Mouse (Mus musculus): ENCODE results near the gene Psmd13. TPM values are rescaled to one million over a fixed set of nuclear protein-coding genes. Genes with fewer than 3 reads are reported as not detected.

Psmd13 gene
- total RNA-seq, 4 experiments from 2014 or later, result 85.3 to 96.3 (median 89.9) TPM

GRCm38 (mm10) chr7:140903212-140903611 is 21.4 kb downstream of the Psmd13 start:
- DNase-seq (ENCODE audit: low spot score in 2 of 2), result peak; percentile 70 to 75

- no peak for DNase-seq (ENCODE audit: low spot score in 2 of 2)
Observed at GRCm38 (mm10) chr7:140905642-140906081, 23.9 kb downstream of the Psmd13 start.

- no peak for DNase-seq (ENCODE audit: low spot score in 2 of 2)
Observed at GRCm38 (mm10) chr7:140907131-140907530, 25.4 kb downstream of the Psmd13 start.

GRCm38 (mm10) chr7:140907697-140908096 is 25.9 kb downstream of the Psmd13 start:
- DNase-seq (ENCODE audit: low spot score in 2 of 2), result no peak

- no peak for DNase-seq (ENCODE audit: low spot score in 2 of 2)
Observed at GRCm38 (mm10) chr7:140908181-140908580, 26.4 kb downstream of the Psmd13 start.

GRCm38 (mm10) chr7:140908634-140909107 is 26.9 kb downstream of the Psmd13 start:
- peak in 1 of 2 experiments; percentile 44 for DNase-seq (ENCODE audit: low spot score in 2 of 2)

GRCm38 (mm10) chr7:140912293-140912692 is 30.5 kb downstream of the Psmd13 start:
- no peak for DNase-seq (ENCODE audit: low spot score in 2 of 2)

GRCm38 (mm10) chr7:140912846-140913482 is 31.2 kb downstream of the Psmd13 start:
- no peak for DNase-seq (ENCODE audit: low spot score in 2 of 2)

GRCm38 (mm10) chr7:140914031-140914690 is 32.4 kb downstream of the Psmd13 start:
- no peak for DNase-seq (ENCODE audit: low spot score in 2 of 2)

- DNase-seq (ENCODE audit: low spot score in 2 of 2), result no peak
Observed at GRCm38 (mm10) chr7:140919911-140920310, 38.1 kb downstream of the Psmd13 start.

- no peak for DNase-seq (ENCODE audit: low spot score in 2 of 2)
Observed at GRCm38 (mm10) chr7:140920418-140921029, 38.8 kb downstream of the Psmd13 start, which contains the start of gene Nlrp6. Gene Nlrp6 (plus strand): TSS chr7:140920902.

- DNase-seq (ENCODE audit: low spot score in 2 of 2), result no peak
Observed at GRCm38 (mm10) chr7:140921225-140921975, 39.6 kb downstream of the Psmd13 start.

GRCm38 (mm10) chr7:140922398-140923069 is 40.8 kb downstream of the Psmd13 start:
- no peak for DNase-seq (ENCODE audit: low spot score in 2 of 2)

GRCm38 (mm10) chr7:140923070-140923775 is 41.5 kb downstream of the Psmd13 start:
- no peak for DNase-seq (ENCODE audit: low spot score in 2 of 2)

GRCm38 (mm10) chr7:140927181-140927580 is 45.4 kb downstream of the Psmd13 start:
- no peak for DNase-seq (ENCODE audit: low spot score in 2 of 2)

GRCm38 (mm10) chr7:140938436-140938835 is 56.7 kb downstream of the Psmd13 start:
- no peak for DNase-seq (ENCODE audit: low spot score in 2 of 2)

- no peak for DNase-seq (ENCODE audit: low spot score in 2 of 2)
Observed at GRCm38 (mm10) chr7:140938896-140939295, 57.1 kb downstream of the Psmd13 start.

GRCm38 (mm10) chr7:140939669-140940171 is 58.0 kb downstream of the Psmd13 start:
- DNase-seq (ENCODE audit: low spot score in 2 of 2), result peak in 1 of 2 experiments; percentile 52

GRCm38 (mm10) chr7:140941222-140942051 is 59.7 kb downstream of the Psmd13 start, which contains the start of gene Pgghg:
Gene Pgghg (plus strand): TSS chr7:140941391.
- DNase-seq (ENCODE audit: low spot score in 2 of 2), result peak; percentile 71 to 77
